Mouse (Mus musculus): ENCODE measurements around the gene Mfsd2b. TPM values are rescaled to one million over a fixed set of nuclear protein-coding genes. Genes with fewer than 3 reads are reported as not detected.

The Mfsd2b gene
- polyA plus RNA-seq, 1 experiment = 1.1 TPM

DNA sequence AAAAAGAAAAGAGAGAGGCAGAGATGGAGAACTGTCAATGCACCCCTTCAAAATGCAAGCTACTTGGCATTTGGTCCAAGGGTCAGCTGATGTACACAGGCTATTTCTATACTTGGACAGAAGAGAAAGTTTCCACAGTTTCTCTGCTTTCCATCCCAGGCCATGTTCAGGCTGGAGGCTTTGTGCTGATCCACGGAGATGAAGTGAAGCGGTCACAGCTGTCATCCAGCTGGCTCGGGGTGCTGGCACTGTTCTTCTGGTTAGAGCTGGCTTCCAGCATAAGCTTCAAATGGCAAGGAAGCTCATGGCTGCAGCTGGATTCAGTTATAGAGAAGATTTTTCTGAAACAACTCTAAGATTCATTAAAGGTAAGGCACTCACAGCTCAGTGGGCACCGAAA, 60.5 kb downstream of the Mfsd2b start:
- no peak for DNase-seq (ENCODE audit: low read depth)

Other genes with a start within 250 kb of the Mfsd2b start
- gene Fam228a, start 135.9 kb downstream of the Mfsd2b start, polyA plus RNA-seq (2012; rRNA removed) = 0.54 and 0.69 TPM in 2 replicates
- gene Pfn4, start 105.3 kb downstream of the Mfsd2b start, polyA plus RNA-seq (2012; rRNA removed) = 1.0 and 2.1 TPM in 2 replicates
- 1.4 TPM in 2 replicates for gene Fam228b, start 105.1 kb downstream of the Mfsd2b start, polyA plus RNA-seq (2012; rRNA removed)
- gene Sf3b6, start 56.8 kb downstream of the Mfsd2b start, polyA plus RNA-seq (2012; rRNA removed) = 57.7 and 74.4 TPM in 2 replicates
- gene Fkbp1b, start 32.8 kb downstream of the Mfsd2b start, polyA plus RNA-seq (2012; rRNA removed) = 13.0 and 16.6 TPM in 2 replicates
- gene Wdcp, start 31.1 kb downstream of the Mfsd2b start, polyA plus RNA-seq (2012; rRNA removed) = 7.9 and 8.8 TPM in 2 replicates
- 9.4 and 10.2 TPM in 2 replicates for gene Ubxn2a, start 33.3 kb upstream of the Mfsd2b start, polyA plus RNA-seq (2012; rRNA removed)
- gene Atad2b, start 43.0 kb upstream of the Mfsd2b start, polyA plus RNA-seq (2012; rRNA removed) = 6.9 and 9.4 TPM in 2 replicates